Mouse (Mus musculus): ENCODE results near the gene Klhdc10. TPM values are rescaled to one million over a fixed set of nuclear protein-coding genes. Genes with fewer than 3 reads are reported as not detected.

The Klhdc10 gene
- 24.2 TPM for polyA plus RNA-seq (2014; fragmentation: Illumina TruSeq; extraction: RNeasy Lipid Tissue Mini Kit (QIAGEN cat#74804); ENCODE audit: low read depth, low replicate concordance)

DNA sequence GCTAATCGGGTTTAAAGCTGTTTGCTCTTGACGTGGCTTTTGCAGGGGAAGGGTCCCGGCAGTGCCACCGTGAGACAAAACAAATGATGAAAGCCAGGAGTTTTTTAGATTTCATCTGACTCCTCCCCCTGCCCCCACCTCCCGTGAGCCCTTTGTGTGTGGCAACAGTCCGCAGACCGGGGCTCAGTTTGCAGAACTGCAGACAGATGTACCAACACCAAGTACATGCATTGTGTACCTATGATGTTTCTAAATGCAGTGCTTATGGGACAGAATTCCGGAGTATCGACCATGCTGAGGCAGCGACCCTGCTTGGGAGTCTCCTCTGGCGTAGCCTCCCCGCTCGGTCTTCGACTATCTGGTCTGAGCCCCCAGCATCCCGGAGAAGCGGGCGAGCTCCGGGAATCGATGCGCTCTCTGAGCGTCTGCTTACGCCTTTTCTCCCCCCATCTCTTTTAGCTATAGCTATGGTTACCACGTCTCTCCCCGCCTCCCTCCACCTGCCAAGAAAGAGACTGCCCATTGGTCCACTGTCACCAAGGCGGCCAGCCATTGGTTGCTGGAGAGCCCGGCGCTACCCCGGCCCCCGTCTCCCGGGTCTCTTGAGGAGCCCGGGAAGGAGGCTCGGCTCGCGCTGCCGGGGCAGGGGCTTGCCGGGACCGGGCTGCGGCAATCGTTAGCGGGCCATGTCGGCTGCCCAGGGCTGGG is at the start of gene Klhdc10:
Gene Klhdc10, plus strand, starts transcription at position 561 of the 708 bp plus-strand sequence.

DNA sequence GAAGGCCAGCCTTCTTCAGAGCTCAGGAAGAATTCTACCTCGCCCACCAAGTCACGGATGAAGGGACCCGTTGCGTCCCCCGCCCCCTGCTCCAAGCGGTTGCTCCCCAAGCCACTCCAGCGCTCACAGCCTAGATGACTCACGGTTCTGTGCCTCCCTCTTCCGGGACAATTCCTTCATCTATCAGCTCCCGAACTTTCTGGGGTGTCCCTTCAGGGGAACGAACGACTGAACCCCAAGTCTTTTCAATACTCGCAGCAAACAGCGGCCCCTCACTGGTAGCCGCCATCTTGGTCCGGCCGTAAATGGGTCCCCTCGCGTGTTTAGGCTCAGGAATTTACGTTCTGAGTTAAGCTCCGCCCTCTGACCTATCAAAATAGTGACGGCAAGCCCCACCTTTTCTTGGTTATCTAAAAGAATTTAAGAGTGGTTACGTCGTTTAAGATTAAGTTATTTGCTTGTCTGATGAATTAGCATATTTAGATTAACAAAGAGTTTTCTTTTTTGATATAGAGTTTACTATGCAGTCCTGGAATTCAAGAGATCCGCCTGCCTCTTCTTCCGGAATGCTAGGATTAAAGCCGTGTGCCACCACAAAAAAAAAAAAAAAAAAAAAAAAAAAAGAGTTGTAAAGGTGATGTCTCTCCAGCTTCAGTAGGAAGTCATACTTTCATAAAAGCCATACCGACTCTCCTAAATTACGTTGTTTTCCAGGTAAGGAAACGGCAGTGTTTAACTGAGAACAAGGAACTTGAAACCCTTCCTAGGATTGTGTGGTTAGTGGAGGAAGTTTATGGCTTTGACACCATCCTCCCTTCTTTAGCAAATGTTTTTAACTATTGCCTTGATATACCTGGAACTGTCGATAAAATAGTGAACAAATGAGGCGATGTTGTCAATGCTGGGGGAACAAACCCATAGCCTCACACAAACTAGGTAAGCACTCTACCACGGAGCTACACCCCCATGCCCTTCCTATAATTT is 10.7 kb upstream of the Klhdc10 start, which contains the start of gene Zc3hc1:
Gene Zc3hc1, minus strand, starts transcription at position 315 of the 984 bp plus-strand sequence.

Other genes starting within 250 kb of the Klhdc10 start
- 50.6 TPM for gene Ube2h, start 97.3 kb upstream of the Klhdc10 start, polyA plus RNA-seq (2014; fragmentation: Illumina TruSeq; extraction: RNeasy Lipid Tissue Mini Kit (QIAGEN cat#74804); ENCODE audit: low read depth, low replicate concordance)
- gene Zc3hc1, start 10.8 kb upstream of the Klhdc10 start, polyA plus RNA-seq (2014; fragmentation: Illumina TruSeq; extraction: RNeasy Lipid Tissue Mini Kit (QIAGEN cat#74804); ENCODE audit: low read depth, low replicate concordance): 2.2 TPM
- gene Tmem209, start 107.9 kb downstream of the Klhdc10 start, polyA plus RNA-seq (2014; fragmentation: Illumina TruSeq; extraction: RNeasy Lipid Tissue Mini Kit (QIAGEN cat#74804); ENCODE audit: low read depth, low replicate concordance): 17.3 TPM
- gene Ssmem1, start 108.0 kb downstream of the Klhdc10 start, polyA plus RNA-seq (2014; fragmentation: Illumina TruSeq; extraction: RNeasy Lipid Tissue Mini Kit (QIAGEN cat#74804); ENCODE audit: low read depth, low replicate concordance): not detected
- not detected for gene Cpa2, start 139.7 kb downstream of the Klhdc10 start, polyA plus RNA-seq (2014; fragmentation: Illumina TruSeq; extraction: RNeasy Lipid Tissue Mini Kit (QIAGEN cat#74804); ENCODE audit: low read depth, low replicate concordance)
- gene Cpa4, start 166.5 kb downstream of the Klhdc10 start, polyA plus RNA-seq (2014; fragmentation: Illumina TruSeq; extraction: RNeasy Lipid Tissue Mini Kit (QIAGEN cat#74804); ENCODE audit: low read depth, low replicate concordance): not detected
- gene Cpa5, start 209.1 kb downstream of the Klhdc10 start, polyA plus RNA-seq (2014; fragmentation: Illumina TruSeq; extraction: RNeasy Lipid Tissue Mini Kit (QIAGEN cat#74804); ENCODE audit: low read depth, low replicate concordance): not detected
- gene Cpa1, start 237.3 kb downstream of the Klhdc10 start, polyA plus RNA-seq (2014; fragmentation: Illumina TruSeq; extraction: RNeasy Lipid Tissue Mini Kit (QIAGEN cat#74804); ENCODE audit: low read depth, low replicate concordance): not detected

Measured in liver, adult 10 weeks (tissue).